Mouse (Mus musculus): Measurements from ENCODE around the gene Myl12a.
"Not testable (repeated sequence)": the region's sequence is repeated elsewhere in the genome, so short reads cannot be mapped to it uniquely, and the experiment has no call there.

The Myl12a gene

DNA sequence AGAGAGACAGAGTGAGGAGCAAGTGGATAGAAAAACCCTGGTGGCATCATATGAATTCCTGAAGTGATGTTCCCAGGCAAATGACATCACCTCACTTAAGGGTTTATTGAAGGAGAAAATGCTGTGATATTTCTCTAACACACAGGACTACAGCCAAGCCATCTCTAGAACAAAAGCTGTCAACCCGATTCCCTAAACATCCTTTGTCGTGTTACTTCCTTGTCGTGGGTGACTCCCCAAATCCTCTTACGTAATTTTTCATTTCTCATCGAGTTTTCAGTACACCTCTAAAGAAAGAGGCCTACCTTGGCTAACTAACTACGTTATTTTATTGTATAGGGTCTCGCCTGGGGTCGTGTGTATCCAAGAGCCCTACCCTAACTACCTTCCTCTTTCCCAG is 13.2 kb downstream of the Myl12a start:
- no peak for DNase-seq (ENCODE audit: low spot score)

DNA sequence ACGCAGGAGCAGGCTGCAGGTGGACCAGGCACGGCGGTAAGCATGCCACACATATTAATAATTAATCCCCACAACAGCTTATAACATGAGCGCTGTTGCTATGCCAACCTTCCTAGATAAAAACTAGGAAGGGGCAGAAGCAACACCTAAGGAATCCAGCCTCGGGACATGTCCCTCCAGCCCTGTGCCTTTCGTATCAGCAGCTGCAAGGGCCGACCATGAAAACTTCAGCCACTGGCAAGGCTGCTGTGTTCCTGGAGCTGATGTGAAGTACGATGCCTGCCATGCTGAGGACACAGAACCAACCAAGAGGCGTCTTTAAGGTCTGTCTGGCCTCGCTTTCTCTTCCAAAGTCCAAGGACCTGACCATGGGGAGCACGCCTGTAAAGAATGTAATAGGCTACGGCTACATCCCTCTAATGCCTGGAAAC is 14.3 kb downstream of the Myl12a start:
- no peak for DNase-seq (ENCODE audit: low spot score)

DNA sequence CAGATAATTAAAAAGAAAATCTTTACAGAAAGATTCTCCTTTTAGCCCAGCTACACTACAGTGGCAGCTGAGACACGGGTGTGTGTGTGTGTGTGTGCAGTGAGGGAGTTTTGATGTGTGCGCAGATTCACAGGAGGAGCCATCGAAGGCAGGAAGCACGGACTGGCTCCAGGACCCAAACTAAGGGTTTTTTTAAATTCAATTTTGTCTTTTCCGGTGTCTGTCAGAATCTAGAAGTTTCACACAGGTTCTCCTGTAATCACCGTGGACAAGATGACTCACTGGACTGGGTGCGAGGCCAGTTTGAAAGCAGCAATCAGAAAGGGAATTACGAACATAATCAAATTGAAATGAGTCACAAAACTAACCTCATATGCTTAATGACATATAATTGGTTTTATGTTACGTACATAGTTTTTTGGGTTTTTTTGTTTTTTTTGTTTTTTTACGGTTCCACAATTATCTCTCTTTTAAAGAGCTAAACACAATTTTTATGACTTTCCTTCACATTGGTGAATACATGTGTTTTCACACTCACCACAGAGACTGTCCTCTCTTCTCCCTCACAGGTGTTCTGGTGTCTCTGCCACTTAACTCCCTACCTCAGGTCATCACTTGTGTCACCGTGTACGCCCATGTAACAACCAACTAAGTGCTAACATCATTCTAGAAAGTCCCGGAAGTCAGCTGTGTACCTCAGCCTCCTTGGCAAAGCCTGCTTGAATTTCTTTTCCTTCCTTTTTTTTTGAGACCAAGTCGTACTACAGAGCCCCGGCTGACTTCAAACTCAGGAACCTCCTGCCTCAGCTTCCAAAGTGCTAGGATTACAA is 15.6 kb downstream of the Myl12a start:
- no peak for DNase-seq (ENCODE audit: low spot score)

DNA sequence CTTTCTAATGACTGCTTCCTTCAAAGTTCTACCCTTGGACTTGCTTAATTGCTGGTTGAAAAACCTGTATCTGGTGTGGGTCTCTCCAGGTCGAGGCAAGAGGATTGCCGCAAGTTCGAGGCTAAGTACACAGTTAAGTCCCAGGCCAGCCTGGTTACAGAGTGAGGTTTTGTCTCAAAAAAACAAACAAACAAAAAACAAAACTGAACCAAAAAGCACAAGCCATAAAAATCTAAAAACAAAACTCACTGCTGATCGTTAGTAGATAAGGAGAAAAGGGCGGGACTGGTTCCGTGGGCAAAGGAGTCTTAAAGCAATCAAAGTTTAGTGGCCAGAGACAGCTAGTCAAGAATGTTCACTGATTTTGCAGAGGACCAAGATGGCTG is 16.3 kb downstream of the Myl12a start:
- no peak for DNase-seq (ENCODE audit: low spot score)

DNA sequence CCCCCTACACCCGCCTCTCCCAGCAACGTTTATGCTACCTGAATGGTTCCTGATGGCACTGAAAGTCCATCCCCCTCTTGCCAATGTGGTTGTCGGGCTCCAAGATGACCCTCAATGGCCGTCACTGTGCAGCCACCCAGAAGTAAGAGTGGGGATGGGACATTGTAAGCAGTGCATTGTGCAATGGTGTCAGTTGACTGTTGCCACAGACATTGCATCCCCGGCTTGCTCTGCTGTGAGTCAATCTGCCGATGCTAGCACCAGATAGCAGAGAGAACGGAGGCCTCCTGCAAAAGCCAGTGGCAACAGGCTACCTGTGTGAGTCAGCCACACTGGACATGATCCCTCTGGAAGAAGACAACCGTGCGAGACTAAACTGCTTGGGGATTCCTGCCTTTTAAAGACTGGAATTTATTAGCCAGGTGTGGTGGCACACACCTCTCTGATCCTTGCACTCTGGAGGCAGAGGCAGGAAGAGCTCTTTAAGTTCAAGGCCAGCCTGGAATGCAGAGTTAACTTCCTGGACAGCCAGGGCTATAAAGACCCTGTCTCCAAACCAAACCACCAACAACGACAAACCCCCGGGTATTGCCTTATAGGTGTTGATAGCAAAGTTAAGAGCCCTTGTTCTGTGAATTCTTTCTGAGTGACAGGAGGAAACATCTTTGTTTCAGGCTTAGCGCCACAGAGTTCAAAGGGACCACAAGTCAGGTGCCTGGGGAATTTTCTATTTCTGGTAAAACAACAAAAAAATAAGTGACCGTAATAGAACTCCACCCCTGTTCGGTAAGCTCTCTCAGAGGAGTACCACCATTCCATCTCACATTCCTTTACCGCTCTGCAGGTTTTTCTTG is 16.9 kb downstream of the Myl12a start:
- no peak for DNase-seq (ENCODE audit: low spot score)

DNA sequence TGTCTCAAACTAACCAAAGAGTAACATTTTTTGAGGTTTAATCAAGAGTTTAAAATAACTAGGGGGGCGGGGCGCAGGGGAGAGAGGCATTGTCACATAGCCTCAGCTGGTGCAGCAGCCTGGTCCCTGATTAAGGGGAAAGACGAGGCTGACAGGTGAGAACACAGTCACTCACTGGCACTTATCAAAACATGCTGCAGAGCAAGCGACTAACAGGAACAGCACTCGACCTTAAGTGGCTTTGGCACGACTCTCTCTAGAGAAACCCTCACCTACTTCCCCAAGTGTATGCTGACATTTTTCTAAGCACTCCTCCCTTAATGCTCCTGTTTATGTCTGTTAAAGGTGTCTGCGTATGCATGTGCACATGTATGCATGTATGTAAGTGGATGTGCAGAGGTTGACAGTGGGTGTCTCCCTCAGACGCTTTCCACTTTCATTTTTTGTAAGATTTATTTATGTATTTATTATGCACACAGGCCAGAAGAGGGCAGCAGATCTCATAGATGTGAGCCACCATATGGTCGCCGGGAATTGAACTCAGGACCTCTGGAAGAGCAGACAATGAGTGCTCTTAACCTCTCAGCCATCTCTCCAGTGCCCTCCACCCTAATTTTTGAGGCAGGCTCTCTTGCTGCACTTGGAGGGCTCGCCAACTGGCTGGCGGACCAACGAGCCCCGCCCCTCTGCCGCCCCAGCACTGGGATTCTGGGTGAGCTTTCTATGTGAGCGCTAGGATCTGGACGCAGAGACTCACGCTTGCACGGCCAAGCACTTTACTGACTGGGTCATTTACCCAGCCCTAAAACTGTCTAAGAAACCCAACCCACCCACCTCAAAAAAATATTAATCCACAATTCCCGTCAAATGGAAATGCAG is 23.1 kb downstream of the Myl12a start:
- no peak for DNase-seq (ENCODE audit: low spot score)

DNA sequence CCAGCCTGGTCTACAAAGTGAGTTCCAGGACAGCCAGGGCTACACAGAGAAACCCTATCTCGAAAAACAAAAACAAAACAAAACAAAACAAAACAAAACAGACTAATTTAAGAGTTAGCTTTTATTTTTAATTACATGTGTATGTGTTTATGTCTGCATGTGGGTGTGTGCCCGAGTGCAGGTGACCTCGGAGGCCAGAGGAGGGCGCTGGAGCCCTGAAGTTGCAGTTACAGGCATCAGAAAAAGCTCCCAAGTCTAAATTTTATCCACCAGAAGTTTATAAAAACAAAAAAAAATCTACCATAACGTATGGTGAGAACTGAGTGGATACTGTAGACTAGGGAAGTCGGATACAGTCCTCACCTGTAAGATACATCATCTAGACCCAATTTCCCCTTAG is 24.9 kb downstream of the Myl12a start:
- DNase-seq (ENCODE audit: low spot score) = no peak

DNA sequence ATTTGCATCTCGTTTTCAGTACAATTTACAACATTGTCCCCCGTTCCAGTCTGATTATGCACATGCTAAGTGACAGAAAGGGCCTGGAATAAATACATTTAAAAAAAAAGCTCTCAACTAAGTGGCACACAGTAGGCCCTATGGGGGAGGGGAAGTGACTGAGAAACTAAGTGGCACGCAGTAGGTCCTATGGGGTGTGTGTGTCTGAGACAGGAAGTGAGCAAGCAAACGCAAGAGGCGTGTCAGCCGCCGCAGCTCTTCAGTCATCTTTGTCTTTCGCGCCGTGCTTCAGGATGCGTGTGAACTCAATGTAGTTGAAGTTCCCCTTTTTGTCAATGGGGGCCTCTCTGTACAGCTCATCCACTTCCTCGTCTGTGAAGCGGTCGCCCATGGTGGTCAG is 28.6 kb downstream of the Myl12a start:
- DNase-seq (ENCODE audit: low spot score) = not testable (repeated sequence)

DNA sequence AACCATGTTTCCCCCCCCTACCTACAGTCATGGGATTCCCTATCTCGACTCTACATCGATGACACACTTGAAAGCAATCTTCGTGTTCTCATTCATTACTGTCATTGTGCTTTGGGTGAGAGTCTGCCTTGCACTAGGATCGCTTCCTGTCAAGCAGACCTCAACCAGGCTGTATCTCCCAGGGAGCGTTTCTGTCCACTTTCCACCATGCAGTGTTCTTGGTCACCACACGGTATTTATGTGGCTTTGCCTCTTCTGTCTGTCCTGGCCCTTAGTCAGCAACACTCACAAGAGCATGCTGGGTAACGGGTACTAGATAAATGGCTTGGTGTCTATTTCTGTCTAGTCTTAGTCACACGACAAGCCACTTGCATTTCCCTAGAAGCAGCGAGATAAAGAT is 29.3 kb downstream of the Myl12a start:
- DNase-seq (ENCODE audit: low spot score) = no peak

DNA sequence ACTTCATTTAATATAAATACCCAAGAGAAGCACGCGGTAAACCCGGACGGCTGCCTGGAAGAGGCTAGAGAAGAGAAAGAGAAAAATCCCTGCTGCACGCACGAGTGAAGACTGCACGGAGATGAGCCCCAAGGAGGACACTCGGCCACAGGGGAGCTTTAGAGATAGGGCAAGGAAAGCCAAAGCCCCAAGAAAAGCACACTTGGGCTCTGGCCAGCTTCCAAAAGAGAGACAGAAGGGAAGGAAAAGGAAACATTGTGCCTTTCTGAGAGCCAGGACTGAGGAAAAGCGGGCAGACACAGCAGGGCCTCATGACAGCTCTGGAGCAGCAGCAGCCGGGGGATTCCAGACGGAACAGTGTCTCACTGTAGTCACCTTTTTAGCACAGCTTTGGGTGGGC is 31.5 kb downstream of the Myl12a start:
- DNase-seq (ENCODE audit: low spot score) = no peak

DNA sequence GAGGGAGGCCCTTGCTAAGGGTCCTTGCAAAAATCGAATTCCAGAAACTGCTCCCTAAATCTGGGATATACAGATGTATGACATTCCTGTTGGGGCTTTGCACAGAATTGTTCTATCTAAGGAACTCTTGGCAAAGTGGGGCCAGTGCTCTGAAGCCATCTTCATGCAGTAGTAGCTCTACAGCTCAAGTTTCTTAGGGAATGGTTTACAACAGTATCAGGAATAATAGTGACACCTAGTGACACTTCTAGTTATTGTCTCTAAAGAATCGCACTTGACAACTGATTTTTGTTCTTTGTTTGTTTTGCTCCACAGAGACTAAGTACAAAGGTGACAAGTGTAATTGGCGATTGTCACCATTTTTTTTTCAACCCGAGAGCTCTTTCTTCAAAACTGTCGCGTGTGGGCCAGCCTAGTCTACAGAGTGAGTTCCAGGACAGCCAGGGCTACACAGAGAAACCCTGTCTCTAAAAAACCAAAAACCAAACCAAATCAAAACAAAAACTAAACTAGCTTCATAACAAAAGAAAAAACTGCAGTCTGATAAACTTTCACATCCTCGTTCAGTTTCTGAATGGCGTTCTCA is 34.0 kb downstream of the Myl12a start:
- no peak for DNase-seq (ENCODE audit: low spot score)

DNA sequence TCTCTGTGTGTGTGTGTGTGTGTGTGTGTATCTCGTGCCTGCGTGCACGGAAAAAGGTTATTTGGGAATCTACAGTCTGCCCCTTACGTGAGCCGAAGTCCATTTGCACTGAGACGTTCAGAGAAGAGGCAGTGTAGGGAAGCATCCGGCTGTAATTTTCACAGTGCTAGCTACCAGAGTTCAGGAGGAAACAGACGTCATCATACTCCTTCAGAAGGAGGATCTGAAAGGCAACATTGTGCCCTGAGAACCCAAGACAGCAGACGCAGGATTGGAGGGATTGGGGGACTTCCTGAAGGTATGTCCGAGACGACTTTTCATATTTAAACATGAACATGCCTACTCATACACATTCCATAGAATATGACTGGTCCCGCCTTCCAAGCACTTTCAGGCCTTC is 35.0 kb downstream of the Myl12a start:
- no peak for DNase-seq (ENCODE audit: low spot score)

DNA sequence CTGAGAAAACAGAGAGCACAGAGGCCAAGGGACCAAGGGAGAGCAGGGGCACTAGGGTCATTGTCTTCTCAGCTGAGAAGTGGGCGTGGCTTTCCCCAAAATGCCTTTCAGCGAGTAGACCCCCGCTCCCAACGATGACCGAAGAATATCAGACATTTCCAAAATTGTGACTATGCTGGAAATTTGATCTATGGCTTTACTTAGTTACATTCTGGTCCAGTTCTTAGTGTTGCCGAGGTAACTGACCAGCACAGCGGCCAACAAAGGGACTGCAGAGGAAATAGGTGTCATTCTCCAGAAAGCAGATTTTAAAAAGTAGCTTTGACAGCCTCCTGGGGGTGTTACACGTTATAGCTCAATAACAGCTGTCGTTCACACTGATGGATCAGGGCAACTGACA is 35.5 kb downstream of the Myl12a start:
- DNase-seq (ENCODE audit: low spot score) = no peak

DNA sequence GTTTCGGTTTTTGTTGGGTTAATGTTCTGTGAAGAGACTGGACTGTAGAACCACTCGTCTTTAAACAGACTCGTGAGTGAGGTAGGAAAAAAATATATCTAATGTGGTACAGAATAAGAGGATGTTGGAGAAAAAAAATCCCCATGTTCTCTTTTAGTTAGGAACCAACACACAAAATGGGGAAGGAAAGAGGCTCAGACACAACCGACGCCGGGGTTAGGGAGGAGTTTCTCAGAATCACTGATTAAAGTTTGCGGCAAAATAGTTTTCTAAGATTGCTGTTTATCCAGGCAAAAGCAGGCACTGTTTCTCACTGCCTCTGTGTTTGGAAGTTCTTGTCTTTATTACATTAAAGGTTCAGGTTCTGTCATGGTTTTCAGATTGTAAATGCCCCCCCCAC is 36.6 kb downstream of the Myl12a start:
- DNase-seq (ENCODE audit: low spot score) = no peak

DNA sequence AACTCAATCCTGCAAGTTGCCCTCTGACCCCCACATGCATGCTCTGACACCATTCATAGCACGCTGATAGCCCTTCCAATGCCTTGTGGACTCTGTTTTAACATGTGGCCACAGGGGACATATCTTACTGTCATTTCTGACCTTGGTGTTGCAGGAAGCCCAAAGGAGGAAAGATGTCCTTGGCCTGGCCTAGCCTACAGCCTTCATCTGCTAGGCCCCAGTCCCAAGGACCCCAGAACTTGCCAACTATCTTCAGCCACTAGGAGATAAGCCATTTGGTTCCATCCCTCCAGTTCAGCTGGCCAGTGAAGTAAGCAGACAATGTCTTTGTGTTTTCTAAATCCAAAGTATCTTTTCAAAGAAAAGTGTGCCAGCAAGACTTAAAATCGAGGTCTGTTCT is 37.4 kb downstream of the Myl12a start:
- DNase-seq (ENCODE audit: low spot score) = no peak

DNA sequence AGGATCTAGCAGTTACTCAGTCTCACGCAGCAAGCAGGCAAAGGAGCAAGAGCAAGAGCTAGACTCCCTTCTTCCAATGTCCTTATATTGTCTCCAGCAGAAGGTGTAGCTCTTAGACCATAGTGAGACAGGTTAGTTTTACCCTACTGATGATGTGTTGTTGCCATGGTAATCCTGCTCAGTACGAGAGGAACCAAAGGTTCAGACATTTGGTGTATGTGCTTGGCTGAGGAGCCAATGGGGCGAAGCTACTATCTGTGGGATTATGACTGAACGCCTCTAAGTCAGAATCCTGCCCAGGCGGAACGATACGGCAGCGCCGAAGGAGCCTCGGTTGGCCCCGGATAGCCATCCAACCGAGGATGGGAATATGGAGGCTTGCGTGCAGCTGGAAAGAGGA is 39.1 kb downstream of the Myl12a start:
- peak; percentile 52 for DNase-seq (ENCODE audit: low spot score)

DNA sequence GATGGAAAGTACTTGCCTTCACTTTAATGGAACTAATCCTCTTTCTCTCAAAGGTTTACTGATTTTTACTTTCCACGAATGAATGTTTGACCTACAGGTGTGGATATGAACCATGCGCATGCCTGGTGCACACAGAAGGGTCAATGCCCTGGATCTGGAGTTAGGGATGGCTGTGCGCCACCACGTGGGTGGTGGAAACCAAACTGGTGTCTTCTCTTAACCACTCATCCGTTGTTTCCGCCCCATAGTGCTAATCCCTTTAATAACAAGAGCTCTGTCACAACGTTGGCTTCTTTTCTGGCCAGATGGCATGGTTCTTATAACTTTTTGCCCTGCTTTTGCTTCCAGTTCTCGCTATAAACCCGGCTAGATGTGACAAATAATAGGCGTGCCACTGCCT is 51.4 kb downstream of the Myl12a start:
- DNase-seq (ENCODE audit: low spot score) = no peak

DNA sequence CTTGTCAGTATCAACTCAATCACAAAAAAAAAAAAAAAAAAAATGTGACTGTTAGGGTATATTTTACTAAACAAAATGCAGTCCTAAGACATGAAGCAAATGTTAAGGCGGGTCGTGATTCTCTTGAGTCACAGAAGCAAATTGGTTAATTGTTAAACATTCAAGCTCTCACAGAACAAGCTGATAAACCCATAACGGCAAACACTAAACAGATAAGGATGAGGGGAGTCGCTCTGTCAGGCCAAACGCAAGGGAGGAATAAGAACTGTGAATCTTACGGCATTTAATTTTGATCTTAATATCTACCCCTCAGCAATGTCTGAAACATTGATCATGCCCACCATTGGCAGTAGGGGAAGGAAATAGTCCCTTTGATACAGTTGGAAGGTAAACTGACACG is 53.5 kb downstream of the Myl12a start:
- DNase-seq (ENCODE audit: low spot score) = no peak

DNA sequence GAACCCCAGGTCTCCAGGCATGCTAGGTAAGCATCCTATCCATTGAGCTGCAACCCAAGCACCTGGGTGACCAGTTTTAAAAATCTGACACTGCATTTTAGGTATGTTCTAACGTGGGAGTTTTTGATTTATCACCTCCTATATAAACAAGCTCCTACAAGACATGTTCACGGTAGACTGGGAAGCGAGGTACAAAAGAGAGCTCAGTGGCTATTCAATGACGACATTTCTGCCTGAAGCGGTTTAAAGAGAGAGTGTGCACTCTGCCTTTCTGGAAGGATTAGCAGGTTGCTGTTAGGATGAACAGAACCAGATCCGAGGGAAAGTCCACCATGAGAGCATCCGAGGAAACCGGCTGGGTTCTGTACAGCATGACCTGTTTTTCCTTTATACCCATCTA is 54.0 kb downstream of the Myl12a start:
- no peak for DNase-seq (ENCODE audit: low spot score)

DNA sequence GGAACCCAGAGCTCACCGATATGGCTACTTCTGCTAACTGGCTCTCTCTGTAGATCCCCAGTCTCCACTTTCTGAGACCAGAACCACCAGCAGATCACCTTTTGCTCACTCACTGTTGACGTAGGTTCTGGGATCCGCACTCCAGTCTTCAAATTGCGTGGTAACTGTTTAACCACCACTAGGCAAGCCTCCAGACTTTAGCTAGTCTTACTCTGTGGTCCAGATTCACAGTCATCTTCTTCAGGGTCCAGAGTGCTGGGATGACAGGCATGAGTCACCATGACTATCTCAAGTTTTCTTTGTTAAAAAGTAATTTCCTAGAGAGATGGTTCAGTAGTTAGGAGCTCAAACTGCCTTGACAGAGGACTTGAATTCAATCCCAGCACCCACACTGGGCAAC is 58.9 kb downstream of the Myl12a start:
- no peak for DNase-seq (ENCODE audit: low spot score)

Measured in c-Kit-positive CD71-positive TER-119-positive erythroid progenitor cells, embryonic 14.5 days (primary cell).